Mouse (Mus musculus) limb, embryonic 14.5 days (tissue): ENCODE measurements at regions not wholly inside any gene's neighbourhood (a gene's known extent, or its start where the extent isn't known, plus 50 kb on each side); places are given as distances from the start of the nearest gene placed in this dataset.

ENCODE experiments used
- ATAC-seq: fragments of 200-750 bp; cut with Nextera tagmentation; 2 replicates; pipeline ENCODE4 v1.8.0; 2017; ENCODE audit warnings: low read depth, moderate number of reproducible peaks, moderate TSS enrichment; ENCODE audit not compliant: low FRiP score
- DNase-seq: peaks from one replicate; pipeline ENCODE4 v3.0.0-alpha.2; 2015; ENCODE audit warnings: low spot score
- H3K27ac ChIP-seq: fragments of 300-500 bp; sonication (generic); replicated peaks from 2 replicates; pipeline ENCODE4 v1.5.1; 2014; ENCODE audit warnings: low read depth, mild to moderate bottlenecking, low read length, moderate library complexity, mixed read lengths
- H3K27me3 ChIP-seq: fragments of 300-500 bp; sonication (generic); 2 replicates; pipeline ENCODE4 v1.6.1; 2014; ENCODE audit warnings: low read length, mixed read lengths; ENCODE audit not compliant: control insufficient read depth, insufficient read depth
- H3K36me3 ChIP-seq: fragments of 300-500 bp; sonication (generic); 2 replicates; pipeline ENCODE4 v1.6.1; 2014; ENCODE audit warnings: mild to moderate bottlenecking, low read length, moderate library complexity, mixed read lengths; ENCODE audit not compliant: control insufficient read depth, insufficient read depth
- H3K4me1 ChIP-seq: fragments of 300-500 bp; sonication (generic); 2 replicates; pipeline ENCODE4 v1.6.1; 2014; ENCODE audit warnings: antibody characterized with exemption, low read length, mixed read lengths; ENCODE audit not compliant: control insufficient read depth, insufficient read depth
- H3K4me2 ChIP-seq: fragments of 300-500 bp; sonication (generic); replicated peaks from 2 replicates; pipeline ENCODE4 v1.6.1; 2014; ENCODE audit warnings: low read depth, mild to moderate bottlenecking, low read length, moderate library complexity; ENCODE audit not compliant: severe bottlenecking
- H3K4me3 ChIP-seq: fragments of 300-500 bp; sonication (generic); replicated peaks from 2 replicates; pipeline ENCODE4 v1.5.1; 2014; ENCODE audit warnings: low read length
- H3K9ac ChIP-seq: fragments of 300-500 bp; sonication (generic); 2 replicates; pipeline ENCODE4 v1.6.1; 2014; ENCODE audit warnings: mild to moderate bottlenecking, low read depth, low read length, moderate library complexity; ENCODE audit not compliant: severe bottlenecking
- H3K9me3 ChIP-seq: fragments of 300-500 bp; sonication (generic); 2 replicates; pipeline ENCODE4 v1.6.1; 2016; ENCODE audit warnings: low read length; ENCODE audit not compliant: control insufficient read depth
- POLR2A ChIP-seq: fragments of 200-500 bp; IDR thresholded peaks from 2 replicates; pipeline ENCODE4 v1.8.0; 2012; ENCODE audit warnings: inconsistent platforms, mild to moderate bottlenecking, moderate library complexity, borderline replicate concordance; ENCODE audit not compliant: insufficient read depth, insufficient read length; ENCODE audit errors: extremely low read depth
- WGBS: fragments of 180-500 bp; shearing (Covaris S2); extraction: QIAGEN DNeasy Blood & Tissue Kit; methylation state at CpG from one replicate; pipeline ENCODE4 v1.1.7; 2014; 5-methylcytosine and 5-hydroxymethylcytosine counted together

DNA sequence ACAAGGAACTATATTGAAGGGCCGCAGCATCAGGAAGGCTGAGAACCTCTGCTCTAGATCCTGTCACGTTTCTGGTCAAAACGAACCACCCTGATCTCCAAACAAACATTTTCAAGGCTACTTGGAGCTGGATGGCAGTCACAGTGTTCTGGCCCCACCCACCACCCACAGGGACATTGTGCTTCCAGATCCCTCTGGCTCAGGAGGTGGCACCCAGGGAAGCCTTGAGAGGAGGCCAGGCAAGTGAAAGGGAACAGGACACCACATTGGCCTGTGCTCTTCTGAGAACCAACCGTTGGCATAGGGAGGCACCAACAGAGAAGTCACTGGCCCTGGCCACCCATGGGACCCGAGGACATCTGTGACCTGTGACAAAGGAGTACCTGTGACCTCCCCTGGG, 234.6 kb upstream of the Dio3 start:
- Histone ChIP-seq H3K36me3 (no peaks in the 10 kb centered on the region), H3K27ac (no peak overlapping the region), H3K4me2 (no peak overlapping the region), H3K4me3 (no peak overlapping the region), H3K9me3 (no peaks in the 10 kb centered on the region), H3K4me1 (no peaks in the 10 kb centered on the region), H3K27me3 (no peaks in the 10 kb centered on the region), H3K9ac (no peak overlapping the region)
- DNase-seq (no peak), ATAC-seq (no peak)
- no peak for TF ChIP-seq POLR2A
- WGBS: 77% methylated on average over 5 of the region's 5 CpGs

- no peak overlapping the region for H3K27ac ChIP-seq
- ATAC-seq (no peak), DNase-seq (no peak)
- no peaks in the 10 kb centered on the region for H3K36me3 ChIP-seq
- no peaks in the 10 kb centered on the region for H3K27me3 ChIP-seq
- H3K4me3 ChIP-seq: no peak overlapping the region
- no peak for TF ChIP-seq POLR2A
- no peak overlapping the region for H3K4me2 ChIP-seq
- H3K4me1 ChIP-seq: no peaks in the 10 kb centered on the region
- no peaks in the 10 kb centered on the region for H3K9me3 ChIP-seq
- no peak overlapping the region for H3K9ac ChIP-seq
- 78% methylated on average over 5 of the region's 5 CpGs for WGBS
Measured at GRCm38 (mm10) chr12:110044721-110045120, 234.1 kb upstream of the Dio3 start.

DNA sequence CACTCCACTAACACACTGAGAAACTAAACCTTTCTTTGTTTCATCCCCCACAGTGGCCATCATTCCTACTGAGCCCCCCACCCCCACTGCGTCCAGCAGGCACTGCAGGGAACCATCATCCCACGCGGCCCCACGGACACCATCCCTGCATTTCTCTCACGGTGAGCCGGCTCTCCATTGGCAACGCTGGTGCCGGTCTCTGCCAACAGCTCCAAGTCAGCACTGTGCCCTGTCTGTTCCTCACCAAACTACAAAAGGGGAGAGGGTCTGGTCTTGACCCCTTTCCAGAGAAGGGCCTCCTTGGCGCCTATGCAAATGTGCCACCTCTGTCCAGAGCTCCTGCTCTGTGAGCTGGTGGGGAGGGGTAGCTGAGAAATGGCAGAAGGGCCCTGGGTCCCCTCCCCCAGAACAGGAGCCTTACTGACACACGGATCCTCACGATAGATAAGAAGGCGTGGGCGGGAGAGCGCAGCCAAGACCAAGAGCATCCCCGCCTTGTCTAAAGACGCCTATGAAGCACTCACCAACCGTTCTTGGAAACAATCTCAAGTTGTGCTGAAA, 233.0 kb upstream of the Dio3 start:
- H3K9ac ChIP-seq: no peak overlapping the region
- WGBS: 79% methylated on average over 17 of the region's 17 CpGs
- no peak for ATAC-seq

DNA sequence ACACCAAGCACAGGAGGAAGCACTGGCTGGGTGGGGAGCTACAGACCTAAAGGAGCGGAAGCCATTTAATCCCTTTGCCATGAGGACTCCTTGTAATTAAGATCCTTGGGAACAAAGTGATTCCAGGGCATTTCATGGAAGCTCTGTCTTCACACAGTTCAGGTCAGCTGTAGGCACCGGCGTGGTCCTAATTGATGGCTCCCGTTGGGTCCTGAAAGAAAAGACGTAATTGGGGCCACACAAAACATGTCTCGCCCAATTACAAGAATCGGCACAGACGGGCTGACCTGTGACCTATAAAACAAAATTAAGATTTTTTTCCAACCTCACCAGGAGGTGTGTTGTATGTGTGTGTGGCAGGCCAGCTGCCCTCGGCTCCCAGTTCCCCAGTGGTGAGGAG, 232.3 kb upstream of the Dio3 start:
- ATAC-seq (no peak), DNase-seq (no peak)
- TF ChIP-seq POLR2A: no peak
- Histone ChIP-seq H3K27ac (no peak overlapping the region), H3K27me3 (no peaks in the 10 kb centered on the region), H3K36me3 (no peaks in the 10 kb centered on the region), H3K9me3 (no peaks in the 10 kb centered on the region), H3K4me1 (no peaks in the 10 kb centered on the region), H3K4me2 (no peak overlapping the region), H3K9ac (no peak overlapping the region), H3K4me3 (no peak overlapping the region)
- 59% methylated on average over 9 of the region's 9 CpGs for WGBS

More for the DNA sequence above, 233.0 kb upstream of the Dio3 start:
- DNase-seq: no peak
- no peak for TF ChIP-seq POLR2A
- Histone ChIP-seq H3K4me3 (no peak overlapping the region), H3K27ac (no peak overlapping the region), H3K9me3 (no peaks in the 10 kb centered on the region), H3K36me3 (no peaks in the 10 kb centered on the region), H3K27me3 (no peaks in the 10 kb centered on the region), H3K4me1 (no peaks in the 10 kb centered on the region), H3K4me2 (no peak overlapping the region)

DNA sequence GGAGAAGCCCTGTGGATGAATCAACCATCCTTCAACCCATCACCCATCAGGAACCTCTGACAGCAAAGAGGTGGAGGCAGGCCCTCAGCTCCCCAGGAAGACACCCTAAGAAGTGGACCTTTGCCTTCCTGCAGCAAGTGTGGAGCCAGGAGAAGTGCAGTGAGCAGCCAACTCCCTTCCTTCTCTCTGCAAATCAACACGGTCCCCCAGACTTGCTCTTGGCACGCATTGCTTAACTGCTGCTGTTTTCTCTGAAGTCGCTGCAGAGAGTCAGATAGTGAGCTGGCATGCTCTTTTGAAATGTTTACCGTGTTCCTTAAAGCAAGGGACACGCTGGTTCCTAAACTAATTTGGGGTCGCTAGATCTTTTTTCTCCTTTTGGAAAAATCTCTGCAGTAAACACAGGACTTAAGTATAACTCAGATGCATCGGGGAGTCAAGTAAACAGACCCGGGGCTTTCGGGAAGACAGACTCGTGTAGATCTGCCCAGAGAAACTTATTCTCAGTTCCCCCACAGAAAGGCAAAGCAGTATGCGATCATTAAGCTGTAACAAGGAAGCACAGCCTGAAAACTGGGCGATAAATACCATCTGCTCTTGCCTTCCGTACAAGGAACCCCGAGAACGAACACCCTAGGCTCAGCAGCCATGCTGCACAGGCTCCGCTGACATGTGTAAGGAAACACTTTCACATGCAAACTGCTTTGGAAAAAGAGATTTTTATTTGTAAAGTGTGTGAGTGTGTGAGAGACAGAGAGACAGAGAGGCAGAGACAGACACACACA, 231.2 kb upstream of the Dio3 start:
- TF ChIP-seq POLR2A: no peak
- no peaks in the 10 kb centered on the region for H3K36me3 ChIP-seq
- no peak overlapping the region for H3K9ac ChIP-seq
- H3K27me3 ChIP-seq: no peaks in the 10 kb centered on the region
- no peaks in the 10 kb centered on the region for H3K4me1 ChIP-seq
- ATAC-seq: no peak
- DNase-seq: no peak
- H3K4me3 ChIP-seq: no peak overlapping the region
- no peaks in the 10 kb centered on the region for H3K9me3 ChIP-seq
- no peak overlapping the region for H3K27ac ChIP-seq
- 65% methylated on average over 16 of the region's 16 CpGs for WGBS
- no peak overlapping the region for H3K4me2 ChIP-seq
